Mouse (Mus musculus) ES-E14 (cell line): ENCODE data around the gene Wdr60.

Experiments
- HCFC1 ChIP-seq: IDR thresholded peaks from 2 replicates; pipeline ENCODE4 v1.6.1; 2012; ENCODE audit warnings: low read length, inconsistent platforms, borderline replicate concordance; ENCODE audit not compliant: insufficient read depth
- MAFK ChIP-seq: IDR thresholded peaks from 2 replicates; pipeline ENCODE4 v1.6.1; 2014; ENCODE audit warnings: mild to moderate bottlenecking, low read depth, low read length, inconsistent platforms; ENCODE audit not compliant: insufficient read depth
- ZC3H11A ChIP-seq: IDR thresholded peaks from 2 replicates; pipeline ENCODE4 v1.6.1; 2012; ENCODE audit warnings: low read depth, mild to moderate bottlenecking, inconsistent platforms, low read length, borderline replicate concordance
- ZNF384 ChIP-seq: IDR thresholded peaks from 2 replicates; pipeline ENCODE4 v1.6.1; 2012; ENCODE audit warnings: low read depth, low read length, inconsistent platforms

- TF ChIP-seq HCFC1 (no peak), ZC3H11A (no peak), ZNF384 (no peak), MAFK (no peak)
Observed at GRCm38 (mm10) chr12:116282856-116283255, 20.0 kb upstream of the Wdr60 start.
